Mouse (Mus musculus) spleen, postnatal 10 days (tissue): ENCODE data around the gene Cuedc2.
A peak's percentile ranks its signal among the peaks of the same experiment; 100 is the strongest.

Source experiments
- DNase-seq, 2 experiments: peaks; one replicate each; pipeline ENCODE4 v3.0.0; 2021 to 2022; ENCODE audit warnings: low spot score in 2 of 2

Cuedc2 gene

GRCm38 (mm10) chr19:46338331-46338936 lies at the start of gene Cuedc2:
Cuedc2 (minus strand) TSS chr19:46338702.
- DNase-seq: peak; percentile 97 to 99

- DNase-seq: no peak
These were observed 43.8 kb upstream of the Cuedc2 start for GRCm38 (mm10) chr19:46382275-46382674.

GRCm38 (mm10) chr19:46375891-46376290 lies 37.4 kb upstream of the Cuedc2 start:
- DNase-seq: no peak

- DNase-seq: no peak
These were observed 37.0 kb upstream of the Cuedc2 start for GRCm38 (mm10) chr19:46375489-46375888.

GRCm38 (mm10) chr19:46374477-46375088 lies 36.1 kb upstream of the Cuedc2 start:
- no peak for DNase-seq

- DNase-seq: peak in 1 of 2 experiments; percentile 63
These were observed 30.7 kb upstream of the Cuedc2 start for GRCm38 (mm10) chr19:46369204-46369603.

GRCm38 (mm10) chr19:46367798-46368590 lies 29.5 kb upstream of the Cuedc2 start:
- DNase-seq: no peak

GRCm38 (mm10) chr19:46363294-46364009 lies 24.9 kb upstream of the Cuedc2 start:
- DNase-seq: no peak

GRCm38 (mm10) chr19:46362104-46362503 lies 23.6 kb upstream of the Cuedc2 start:
- no peak for DNase-seq

- no peak for DNase-seq
These were observed 19.9 kb upstream of the Cuedc2 start for GRCm38 (mm10) chr19:46358381-46358780.

- DNase-seq: no peak
These were observed 19.1 kb upstream of the Cuedc2 start for GRCm38 (mm10) chr19:46357344-46358280.

GRCm38 (mm10) chr19:46356701-46357138 lies 18.2 kb upstream of the Cuedc2 start:
- peak; percentile 65 to 80 for DNase-seq

GRCm38 (mm10) chr19:46350168-46350932 lies 11.8 kb upstream of the Cuedc2 start, which contains the start of gene 2310034G01Rik:
2310034G01Rik (minus strand) TSS chr19:46350302.
- no peak for DNase-seq

- no peak for DNase-seq
These were observed 11.0 kb upstream of the Cuedc2 start for GRCm38 (mm10) chr19:46349550-46349949.

- DNase-seq: peak in 1 of 2 experiments; percentile 71
These were observed 10.4 kb upstream of the Cuedc2 start for GRCm38 (mm10) chr19:46348761-46349458.

GRCm38 (mm10) chr19:46347936-46348668 lies 9.6 kb upstream of the Cuedc2 start:
- no peak for DNase-seq

- no peak for DNase-seq
These were observed 8.6 kb upstream of the Cuedc2 start for GRCm38 (mm10) chr19:46347146-46347545.

GRCm38 (mm10) chr19:46344710-46345419 lies 6.4 kb upstream of the Cuedc2 start:
- DNase-seq: no peak
